In genomic region chr7:101070406-101070805, GRCm38 (mm10) we compare ENCODE assay signal across 14 mouse cellular contexts. TPM values are rescaled to one million over a fixed set of nuclear protein-coding genes. Genes with fewer than 3 reads are reported as not detected.
A peak's percentile ranks its signal among the peaks of the same experiment; 100 is the strongest.
DNase-seq lines count a peak whose midpoint lies in the region; ATAC-seq and TF ChIP-seq lines count a peak whose summit lies in the region.
"Had no signal": no experiment of that assay in that cellular context is flagged by ENCODE, and none has a peak within 500 bp of the region (broad histone marks: within the 10 kb centered on the region; RNA-seq: fewer than 3 reads in every experiment).

No protein-coding gene starts in this region.

- H3K4me1 ChIP-seq in embryonic facial prominence, embryonic 14.5 days (ENCODE audit: control insufficient read depth, insufficient read depth, low read length): 0 out of 2 replicates have a peak, but pooled peaks cover 7% of the 10 kb centered on the region
- H3K4me1 ChIP-seq in embryonic facial prominence, embryonic 10.5 days: peaks cover 31% of the 10 kb centered on the region
- peaks cover 10% of the 10 kb centered on the region; the same call in 1 of the 2 replicates for H3K4me1 ChIP-seq in kidney, postnatal 0 days (replicated peaks; ENCODE audit: insufficient read depth, low read length)
- peaks cover 65% of the 10 kb centered on the region for H3K4me1 ChIP-seq in G1E (ENCODE audit: insufficient read depth, low read depth, low read length)
- H3K4me1 ChIP-seq in intestine, embryonic 16.5 days (ENCODE audit: control insufficient read depth, insufficient read depth, low read length): peaks cover 35% of the 10 kb centered on the region
- H3K4me1 ChIP-seq: embryonic facial prominence, embryonic 12.5 days had no signal

- no peak for TF ChIP-seq CTCF in kidney, postnatal 0 days (IDR thresholded peaks at IDR 0.05; ENCODE audit: low read depth)
- TF ChIP-seq CTCF in G1E (IDR thresholded peaks at IDR 0.05; ENCODE audit: low read depth, low read length): no peak

- no peak for ATAC-seq in embryonic facial prominence, embryonic 14.5 days (ENCODE audit: low read depth)
- no peak; the same call in 1 of the 2 replicates for ATAC-seq in kidney, postnatal 0 days (replicated peaks; ENCODE audit: low FRiP score, low read depth)
- ATAC-seq in G1E (ENCODE audit: extremely low read depth, insufficient number of reproducible peaks, low FRiP score, poor library complexity, severe bottlenecking): peak; percentile 69
- no peak for ATAC-seq in intestine, embryonic 16.5 days
- ATAC-seq in megakaryocyte-erythroid progenitor cell, adult 5-6 weeks (replicated peaks; ENCODE audit: low FRiP score, low TSS enrichment, poor library complexity, severe bottlenecking): no peak
- ATAC-seq: midbrain, embryonic 16.5 days had no signal

- no peak overlapping the region for H3K27ac ChIP-seq in embryonic facial prominence, embryonic 14.5 days (replicated peaks; ENCODE audit: low read depth, low read length)
- no peak overlapping the region for H3K27ac ChIP-seq in embryonic facial prominence, embryonic 10.5 days (replicated peaks)
- H3K27ac ChIP-seq in kidney, postnatal 0 days: peak overlapping the region; percentile 62; the same call in 1 of the 2 replicates
- H3K27ac ChIP-seq in intestine, embryonic 16.5 days (ENCODE audit: low read length): 0 out of 2 replicates have a peak overlapping the region, but pooled peaks have one; percentile 31
- H3K27ac ChIP-seq: embryonic facial prominence, embryonic 12.5 days had no signal

- H3K36me3 ChIP-seq in embryonic facial prominence, embryonic 14.5 days (ENCODE audit: control insufficient read depth, insufficient read depth, low read length): no peaks in the 10 kb centered on the region
- H3K36me3 ChIP-seq in embryonic facial prominence, embryonic 10.5 days (replicated peaks): no peaks in the 10 kb centered on the region
- H3K36me3 ChIP-seq in kidney, postnatal 0 days (ENCODE audit: insufficient read depth, low read length): no peaks in the 10 kb centered on the region
- no peaks in the 10 kb centered on the region for H3K36me3 ChIP-seq in G1E (replicated peaks)
- no peaks in the 10 kb centered on the region for H3K36me3 ChIP-seq in intestine, embryonic 16.5 days (ENCODE audit: control insufficient read depth, insufficient read depth, low read length)
- H3K36me3 ChIP-seq: embryonic facial prominence, embryonic 12.5 days; forebrain, embryonic 10.5 days had no signal

- no peak overlapping the region for H3K4me2 ChIP-seq in embryonic facial prominence, embryonic 14.5 days (ENCODE audit: low read depth, low read length)
- H3K4me2 ChIP-seq in kidney, postnatal 0 days (ENCODE audit: low read length): no peak overlapping the region
- H3K4me2 ChIP-seq in intestine, embryonic 16.5 days (ENCODE audit: low read depth, low read length): no peak overlapping the region
- H3K4me2 ChIP-seq: embryonic facial prominence, embryonic 12.5 days had no signal

- no peaks in the 10 kb centered on the region for H3K9me3 ChIP-seq in embryonic facial prominence, embryonic 14.5 days (ENCODE audit: control insufficient read depth, low read length)
- H3K9me3 ChIP-seq in embryonic facial prominence, embryonic 10.5 days: no peaks in the 10 kb centered on the region
- H3K9me3 ChIP-seq in kidney, postnatal 0 days (replicated peaks; ENCODE audit: low read length): no peaks in the 10 kb centered on the region
- no peaks in the 10 kb centered on the region for H3K9me3 ChIP-seq in G1E (replicated peaks)
- H3K9me3 ChIP-seq in intestine, embryonic 16.5 days (ENCODE audit: control insufficient read depth, low read length): no peaks in the 10 kb centered on the region
- H3K9me3 ChIP-seq: embryonic facial prominence, embryonic 12.5 days; forebrain, embryonic 10.5 days had no signal

- H3K4me3 ChIP-seq in embryonic facial prominence, embryonic 14.5 days (ENCODE audit: low read depth, low read length): no peak overlapping the region
- no peak overlapping the region for H3K4me3 ChIP-seq in embryonic facial prominence, embryonic 10.5 days
- no peak overlapping the region for H3K4me3 ChIP-seq in kidney, postnatal 0 days (replicated peaks; ENCODE audit: low read depth, low read length)
- H3K4me3 ChIP-seq in G1E (ENCODE audit: low read depth, low read length): no peak overlapping the region; the same call in 1 of the 2 replicates
- H3K4me3 ChIP-seq in intestine, embryonic 16.5 days (ENCODE audit: low read length): no peak overlapping the region
- H3K4me3 ChIP-seq: embryonic facial prominence, embryonic 12.5 days; forebrain, embryonic 10.5 days had no signal

- WGBS in embryonic facial prominence, embryonic 14.5 days: 41% methylated on average over 4 of the region's 4 CpGs
- 51% methylated on average over 4 of the region's 4 CpGs for WGBS in embryonic facial prominence, embryonic 10.5 days
- 26% methylated on average over 4 of the region's 4 CpGs for WGBS in kidney, postnatal 0 days
- WGBS in intestine, embryonic 16.5 days: 17% methylated on average over 4 of the region's 4 CpGs

- H3K9ac ChIP-seq in embryonic facial prominence, embryonic 14.5 days (ENCODE audit: low read depth, low read length): no peak overlapping the region
- no peak overlapping the region for H3K9ac ChIP-seq in kidney, postnatal 0 days (ENCODE audit: low read depth, low read length)
- no peak overlapping the region for H3K9ac ChIP-seq in intestine, embryonic 16.5 days (ENCODE audit: low read depth, low read length)
- H3K9ac ChIP-seq: embryonic facial prominence, embryonic 12.5 days had no signal

- peak; percentile 9 for DNase-seq in embryonic facial prominence, embryonic 14.5 days (ENCODE audit: low spot score)
- no peak for DNase-seq in embryonic facial prominence, embryonic 10.5 days (ENCODE audit: low spot score)
- DNase-seq in kidney, postnatal 0 days (ENCODE audit: low spot score): peak; percentile 81
- no peak for DNase-seq in kidney, postnatal 25 days
- peak; percentile 63 for DNase-seq in G1E (ENCODE audit: low spot score)
- no peak for DNase-seq in retina, postnatal 1 day
- DNase-seq: cerebellum, postnatal 36 days; right cerebral cortex, postnatal 14 days had no signal

- H3K27me3 ChIP-seq in embryonic facial prominence, embryonic 14.5 days (replicated peaks; ENCODE audit: control insufficient read depth, insufficient read depth, low read length): no peaks in the 10 kb centered on the region
- no peaks in the 10 kb centered on the region for H3K27me3 ChIP-seq in embryonic facial prominence, embryonic 10.5 days (replicated peaks; ENCODE audit: low read depth, poor library complexity, severe bottlenecking)
- no peaks in the 10 kb centered on the region for H3K27me3 ChIP-seq in kidney, postnatal 0 days (ENCODE audit: insufficient read depth, low read length)
- peaks cover 4% of the 10 kb centered on the region for H3K27me3 ChIP-seq in G1E (ENCODE audit: insufficient read depth, low read length)
- no peaks in the 10 kb centered on the region for H3K27me3 ChIP-seq in intestine, embryonic 16.5 days (replicated peaks; ENCODE audit: control insufficient read depth, insufficient read depth, low read length)
- H3K27me3 ChIP-seq: embryonic facial prominence, embryonic 12.5 days had no signal

RNA-seq across cellular contexts. Expression of gene Fchsd2, which starts 22.3 kb away (rescaled TPM):
- polyA plus RNA-seq in embryonic facial prominence, embryonic 14.5 days (2014; fragmentation: Nextera tagmentation; extraction: Ambion mirVana): 20.7 and 23.9 TPM in 2 replicates
- 18.7 and 20.9 TPM in 2 replicates for polyA plus RNA-seq in embryonic facial prominence, embryonic 10.5 days (2016; fragmentation: Nextera tagmentation; extraction: Ambion mirVana)
- polyA plus RNA-seq in kidney, postnatal 0 days (2015; fragmentation: Nextera tagmentation; extraction: Ambion mirVana): 15.9 and 16.5 TPM in 2 replicates
- 31.3 and 34.6 TPM in 2 replicates for total RNA-seq in G1E (2014; fragmentation: Nextera tagmentation)
- total RNA-seq in G1E (2017): 14.7 and 14.9 TPM in 2 replicates
- 5.8 and 9.7 TPM in 2 replicates for polyA plus RNA-seq in G1E (2012)
- 19.7 and 23.6 TPM in 2 replicates for polyA plus RNA-seq in intestine, embryonic 16.5 days (2015; fragmentation: Nextera tagmentation; extraction: Ambion mirVana)
- 16.2 and 19.1 TPM in 2 replicates for total RNA-seq in megakaryocyte-erythroid progenitor cell, adult 5-6 weeks (2014; fragmentation: Nextera tagmentation)
- 20.2 and 22.6 TPM in 2 replicates for total RNA-seq in megakaryocyte-erythroid progenitor cell, adult 5-6 weeks (2017)

RNA-seq across cellular contexts. Expression of gene P2ry2, which starts 57.7 kb away (rescaled TPM):
- 2.0 and 2.3 TPM in 2 replicates for polyA plus RNA-seq in embryonic facial prominence, embryonic 14.5 days (2014; fragmentation: Nextera tagmentation; extraction: Ambion mirVana)
- 0.31 and 0.50 TPM in 2 replicates for polyA plus RNA-seq in embryonic facial prominence, embryonic 10.5 days (2016; fragmentation: Nextera tagmentation; extraction: Ambion mirVana)
- polyA plus RNA-seq in kidney, postnatal 0 days (2015; fragmentation: Nextera tagmentation; extraction: Ambion mirVana): 4.0 and 4.2 TPM in 2 replicates
- total RNA-seq in G1E (2014; fragmentation: Nextera tagmentation) (not detected in 2 replicates), G1E (2017) (0.27 and 0.35 TPM in 2 replicates)
- not detected in 2 replicates for polyA plus RNA-seq in G1E (2012)
- polyA plus RNA-seq in intestine, embryonic 16.5 days (2015; fragmentation: Nextera tagmentation; extraction: Ambion mirVana): 3.1 and 3.3 TPM in 2 replicates
- 0.64 and 0.70 TPM in 2 replicates for total RNA-seq in megakaryocyte-erythroid progenitor cell, adult 5-6 weeks (2014; fragmentation: Nextera tagmentation)
- total RNA-seq in megakaryocyte-erythroid progenitor cell, adult 5-6 weeks (2017): 0.28 and 2.2 TPM in 2 replicates
- polyA plus RNA-seq: inflammation-experienced regulatory T-cells, adult 6 months had no signal

Comparison
In these comparisons a context has a peak if more than half of its experiments do, and no peak if none do; other contexts are left out.
1. DNase-seq: peak in embryonic facial prominence, embryonic 14.5 days (single experiment), kidney, postnatal 0 days (single experiment) and G1E (single experiment); none in embryonic facial prominence, embryonic 10.5 days (single experiment), kidney, postnatal 25 days (0 of 2) and retina, postnatal 1 day (single experiment).
2. H3K27ac ChIP-seq: peak in kidney, postnatal 0 days (single experiment) and intestine, embryonic 16.5 days (single experiment); none in embryonic facial prominence, embryonic 14.5 days (single experiment) and embryonic facial prominence, embryonic 10.5 days (single experiment).